Mouse (Mus musculus): ENCODE results near the gene Avl9.
A peak's percentile ranks its signal among the peaks of the same experiment; 100 is the strongest.

The Avl9 gene

GRCm38 (mm10) chr6:56794834-56795233 lies 80.1 kb downstream of the Avl9 start:
- no peak for DNase-seq (ENCODE audit: low spot score in 2 of 2)

- DNase-seq (ENCODE audit: low spot score in 2 of 2), result no peak
Measured at GRCm38 (mm10) chr6:56796232-56796631, 81.5 kb downstream of the Avl9 start.

- peak; percentile 45 to 47 for DNase-seq (ENCODE audit: low spot score in 2 of 2)
Measured at GRCm38 (mm10) chr6:56796668-56797141, 82.0 kb downstream of the Avl9 start.

GRCm38 (mm10) chr6:56797311-56798151 lies 82.8 kb downstream of the Avl9 start, which contains the start of gene Kbtbd2:
Gene Kbtbd2, minus strand, starts transcription at chr6:56797813.
- peak; percentile 96 to 97 for DNase-seq (ENCODE audit: low spot score in 2 of 2)

GRCm38 (mm10) chr6:56798152-56798465 lies 83.4 kb downstream of the Avl9 start:
- DNase-seq (ENCODE audit: low spot score in 2 of 2), result no peak

- no peak for DNase-seq (ENCODE audit: low spot score in 2 of 2)
Measured at GRCm38 (mm10) chr6:56805026-56805425, 90.3 kb downstream of the Avl9 start.

- DNase-seq (ENCODE audit: low spot score in 2 of 2), result peak; percentile 25 to 38
Measured at GRCm38 (mm10) chr6:56806195-56806594, 91.5 kb downstream of the Avl9 start.

- peak; percentile 62 to 64 for DNase-seq (ENCODE audit: low spot score in 2 of 2)
Measured at GRCm38 (mm10) chr6:56808656-56809055, 94.0 kb downstream of the Avl9 start.
